Mouse (Mus musculus) adrenal gland, adult 2 months (tissue): Measurements from ENCODE around the gene Rap1a. TPM values are rescaled to one million over a fixed set of nuclear protein-coding genes. Genes with fewer than 3 reads are reported as not detected.
"Not testable (repeated sequence)": the region's sequence is repeated elsewhere in the genome, so short reads cannot be mapped to it uniquely, and the experiment has no call there.

ENCODE experiments used
- DNase-seq: peaks from one replicate; pipeline ENCODE4 v3.0.0; 2021
- polyA plus RNA-seq: library from polyadenylated mRNA; depleted of rRNA; stranded (reverse); fragments of >200 nt; gene quantifications from 2 replicates; pipeline ENCODE4 v1.2.3, GENCODE M21; 2012
- total RNA-seq, 2 experiments: library from RNA; stranded (reverse); gene quantifications; 2 replicates each; pipeline ENCODE4 v1.2.3; 2021

Gene Rap1a
- total and polyA plus RNA-seq, 3 experiments: 1.6 to 188 (median 143) TPM

- no peak for DNase-seq
These were observed 84.7 kb downstream of the Rap1a start for GRCm38 (mm10) chr3:105716353-105717000.

- no peak for DNase-seq
These were observed 86.3 kb downstream of the Rap1a start for GRCm38 (mm10) chr3:105714820-105715167.

- no peak for DNase-seq
These were observed 86.9 kb downstream of the Rap1a start for GRCm38 (mm10) chr3:105714091-105714819.

- no peak for DNase-seq
These were observed 88.3 kb downstream of the Rap1a start for GRCm38 (mm10) chr3:105712827-105713226.

- DNase-seq: no peak
These were observed 89.4 kb downstream of the Rap1a start for GRCm38 (mm10) chr3:105711741-105712140.

- no peak for DNase-seq
These were observed 90.9 kb downstream of the Rap1a start for GRCm38 (mm10) chr3:105710246-105710645.

GRCm38 (mm10) chr3:105707590-105707989, 93.5 kb downstream of the Rap1a start:
- no peak for DNase-seq

GRCm38 (mm10) chr3:105706366-105707020, 94.6 kb downstream of the Rap1a start:
- no peak for DNase-seq

GRCm38 (mm10) chr3:105705561-105705960, 95.6 kb downstream of the Rap1a start:
- no peak for DNase-seq

- peak; percentile 80 for DNase-seq
These were observed 96.0 kb downstream of the Rap1a start for GRCm38 (mm10) chr3:105705061-105705549.

GRCm38 (mm10) chr3:105704031-105705008, 96.8 kb downstream of the Rap1a start, which contains the start of gene Inka2:
Gene Inka2, plus strand, starts transcription at chr3:105704599.
- peak; percentile 91 for DNase-seq

- no peak for DNase-seq
These were observed 97.6 kb downstream of the Rap1a start for GRCm38 (mm10) chr3:105703571-105703970.

- DNase-seq: no peak
These were observed 99.7 kb downstream of the Rap1a start for GRCm38 (mm10) chr3:105701399-105701798.

GRCm38 (mm10) chr3:105700786-105701185, 100.3 kb downstream of the Rap1a start:
- not testable (repeated sequence) for DNase-seq

GRCm38 (mm10) chr3:105699241-105699933, 101.7 kb downstream of the Rap1a start:
- DNase-seq: no peak

- DNase-seq: no peak
These were observed 102.8 kb downstream of the Rap1a start for GRCm38 (mm10) chr3:105698311-105698710.

GRCm38 (mm10) chr3:105697148-105697441, 104.0 kb downstream of the Rap1a start:
- DNase-seq: no peak

GRCm38 (mm10) chr3:105696387-105697147, 104.6 kb downstream of the Rap1a start:
- peak; percentile 40 for DNase-seq

GRCm38 (mm10) chr3:105695476-105696386, 105.4 kb downstream of the Rap1a start:
- DNase-seq: peak; percentile 37
